Mouse (Mus musculus) layer of hippocampus, adult 8-10 months (tissue): Measurements from ENCODE around the gene Dlk1. TPM values are rescaled to one million over a fixed set of nuclear protein-coding genes. Genes with fewer than 3 reads are reported as not detected.

Source experiments
- DNase-seq, 2 experiments: peaks; one replicate each; pipeline ENCODE4 v3.0.0; 2022; ENCODE audit warnings: low spot score in 2 of 2
- total RNA-seq, 4 experiments: library from RNA; stranded (reverse); gene quantifications; 2 replicates each; pipeline ENCODE4 v1.2.4; 2022

The Dlk1 gene
- 10 to 100 TPM in 1 of 4 experiments, 1 to 10 TPM in 3; 6.6 to 10.6 (median 7.2) TPM for total RNA-seq

- no peak for DNase-seq
Measured at GRCm38 (mm10) chr12:109452592-109452991, at the start of gene Dlk1. Gene Dlk1 (plus strand): TSS chr12:109452823.

GRCm38 (mm10) chr12:109402943-109403342, 49.7 kb upstream of the Dlk1 start:
- DNase-seq = no peak

- DNase-seq = no peak
Measured at GRCm38 (mm10) chr12:109403752-109404151, 48.9 kb upstream of the Dlk1 start.

- DNase-seq = no peak
Measured at GRCm38 (mm10) chr12:109406018-109406417, 46.6 kb upstream of the Dlk1 start.

GRCm38 (mm10) chr12:109410723-109411122, 41.9 kb upstream of the Dlk1 start:
- no peak for DNase-seq

GRCm38 (mm10) chr12:109411172-109412070, 41.2 kb upstream of the Dlk1 start:
- no peak for DNase-seq

DNA sequence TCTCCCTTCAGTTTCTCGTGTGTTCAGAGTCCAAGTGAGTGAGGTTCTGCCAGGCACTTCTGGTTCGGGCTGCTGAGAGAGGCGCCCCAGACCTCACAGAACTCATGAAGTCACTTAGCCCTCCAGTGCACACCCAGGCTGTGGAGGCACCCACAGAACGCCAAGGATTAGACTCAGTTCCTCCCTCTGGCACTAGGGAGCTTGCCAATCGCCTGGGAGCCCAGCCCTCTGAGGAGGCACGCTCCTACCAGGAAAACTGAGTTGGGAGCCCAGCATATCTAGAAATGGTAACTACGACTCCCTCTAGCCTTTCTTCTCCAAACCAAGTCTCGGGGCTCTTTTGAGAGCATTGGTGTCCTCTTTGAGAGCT, 40.6 kb upstream of the Dlk1 start:
- DNase-seq = no peak

DNA sequence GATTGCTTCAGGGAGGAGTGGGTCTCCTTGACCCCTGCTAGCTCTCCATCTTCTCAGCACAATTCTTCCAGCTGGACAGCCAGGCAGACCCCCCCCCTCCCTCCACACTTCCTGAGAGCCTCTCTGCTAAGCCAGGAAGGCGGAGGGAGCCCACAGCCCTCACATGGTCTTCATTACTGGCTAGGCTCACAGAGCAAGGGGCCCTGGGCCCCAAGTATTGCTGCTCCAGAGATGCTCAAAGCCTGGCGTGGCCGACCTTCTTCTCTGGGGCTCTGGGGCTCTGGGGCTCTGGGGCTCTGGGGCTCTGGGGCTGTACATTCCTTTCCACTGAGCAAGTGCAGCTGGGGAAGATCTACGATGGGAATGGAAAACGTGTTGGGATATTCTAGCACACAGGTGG, 39.9 kb upstream of the Dlk1 start:
- DNase-seq = no peak

- DNase-seq = no peak
Measured at GRCm38 (mm10) chr12:109413321-109413720, 39.3 kb upstream of the Dlk1 start.

DNA sequence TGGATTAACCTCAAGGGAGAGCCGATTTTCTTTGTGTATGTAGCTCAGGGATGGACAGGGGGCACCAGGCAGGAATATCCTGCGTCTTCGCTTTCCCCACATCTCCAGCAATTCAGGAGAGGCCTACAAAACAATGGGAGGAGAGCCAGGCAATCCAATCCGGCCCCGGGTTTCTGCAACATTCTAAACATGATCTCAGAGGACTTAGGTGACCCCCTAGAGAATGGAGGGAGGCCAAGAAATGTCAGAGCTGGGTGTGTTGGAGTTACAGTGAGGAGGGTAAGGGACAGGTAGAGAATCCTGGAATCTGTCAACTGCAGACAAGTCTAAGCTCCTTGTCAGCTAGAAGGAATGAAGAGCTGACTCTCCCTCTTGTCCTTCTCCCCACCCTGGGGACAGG, 35.9 kb upstream of the Dlk1 start:
- no peak for DNase-seq

- no peak for DNase-seq
Measured at GRCm38 (mm10) chr12:109417476-109418201, 35.0 kb upstream of the Dlk1 start.

- no peak for DNase-seq
Measured at GRCm38 (mm10) chr12:109420006-109420405, 32.6 kb upstream of the Dlk1 start.

DNA sequence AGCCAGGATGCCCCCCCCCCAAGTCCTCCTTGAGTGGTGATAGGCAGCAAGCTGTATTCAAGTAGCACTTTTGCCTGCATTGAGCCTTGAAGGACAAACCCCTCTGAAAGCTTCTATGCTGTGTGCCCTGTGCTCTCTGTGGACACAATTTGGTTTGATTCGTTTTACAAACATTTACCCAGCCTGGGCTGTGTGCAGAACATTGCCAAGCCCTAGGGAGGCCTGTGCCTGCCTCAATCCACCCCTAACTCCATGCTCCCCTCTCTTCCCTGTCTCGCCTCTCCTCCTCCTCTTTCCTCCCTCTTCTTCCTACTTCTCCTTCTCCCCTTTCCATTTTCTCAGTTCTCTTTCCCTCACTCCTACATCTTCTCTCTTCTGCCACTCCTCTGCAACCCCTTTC, 29.5 kb upstream of the Dlk1 start:
- no peak for DNase-seq

- no peak for DNase-seq
Measured at GRCm38 (mm10) chr12:109423716-109424429, 28.8 kb upstream of the Dlk1 start.

- no peak for DNase-seq
Measured at GRCm38 (mm10) chr12:109424753-109425332, 27.8 kb upstream of the Dlk1 start.

- no peak for DNase-seq
Measured at GRCm38 (mm10) chr12:109425982-109426381, 26.6 kb upstream of the Dlk1 start.

GRCm38 (mm10) chr12:109432475-109433130, 20.0 kb upstream of the Dlk1 start:
- DNase-seq = no peak

- DNase-seq = no peak
Measured at GRCm38 (mm10) chr12:109436367-109436807, 16.2 kb upstream of the Dlk1 start.

DNA sequence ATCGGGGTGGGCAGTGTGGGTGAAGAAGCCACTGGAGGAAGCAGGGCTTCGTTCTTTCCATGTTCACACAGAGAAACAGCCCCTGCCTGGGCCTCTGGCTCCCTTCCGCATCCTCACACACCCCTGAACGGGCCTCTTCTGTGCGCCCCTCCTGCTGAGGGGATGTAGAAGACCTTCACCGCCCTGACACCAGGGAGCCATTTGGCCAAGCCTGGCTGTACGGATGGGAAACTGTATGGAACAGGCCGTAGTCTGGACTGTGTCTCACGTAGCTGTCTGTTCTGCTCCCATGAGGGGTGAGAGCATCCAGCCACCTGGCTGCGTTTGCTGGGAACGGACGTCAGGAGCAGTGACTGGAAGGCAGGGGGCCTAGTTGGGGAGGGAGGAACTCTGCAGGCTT, 15.8 kb upstream of the Dlk1 start:
- DNase-seq = no peak

GRCm38 (mm10) chr12:109437559-109438350, 14.9 kb upstream of the Dlk1 start:
- DNase-seq = peak in 1 of 2 experiments; percentile 69
